Mouse (Mus musculus) myocyte (in vitro differentiated cells): ENCODE measurements at regions not wholly inside any gene's neighbourhood (a gene's known extent, or its start where the extent isn't known, plus 50 kb on each side); places are given as distances from the start of the nearest gene placed in this dataset.

Source experiments
- H3K27me3 ChIP-seq: one replicate; pipeline ENCODE4 v1.6.1; 2011; ENCODE audit not compliant: control insufficient read depth, insufficient read depth, insufficient read length
- H3K36me3 ChIP-seq: one replicate; pipeline ENCODE4 v1.6.1; 2011; ENCODE audit not compliant: control insufficient read depth, insufficient read depth
- H3K4me2 ChIP-seq: one replicate; pipeline ENCODE4 v1.6.1; 2011; ENCODE audit warnings: low read depth, control low read depth
- H3K4me3 ChIP-seq: one replicate; pipeline ENCODE4 v1.5.1; 2011; ENCODE audit warnings: mild to moderate bottlenecking, control low read depth, moderate library complexity
- H3K79me2 ChIP-seq: one replicate; pipeline ENCODE4 v1.6.1; 2011; ENCODE audit not compliant: control insufficient read depth, insufficient read depth
- H3ac ChIP-seq: one replicate; pipeline ENCODE4 v1.6.1; 2011; ENCODE audit not compliant: control insufficient read depth, insufficient read length
- CEBPB ChIP-seq: IDR thresholded peaks from 2 replicates; pipeline ENCODE4 v1.6.1; 2011; ENCODE audit warnings: mild to moderate bottlenecking, moderate library complexity; ENCODE audit not compliant: poor library complexity, insufficient read depth, severe bottlenecking
- E2F4 ChIP-seq: IDR thresholded peaks from one replicate; pipeline ENCODE4 v1.6.1; 2011; ENCODE audit warnings: mild to moderate bottlenecking, control low read depth, moderate library complexity; ENCODE audit not compliant: insufficient read depth
- MAX ChIP-seq: IDR thresholded peaks from one replicate; pipeline ENCODE4 v1.6.1; 2011; ENCODE audit warnings: low read depth, mild to moderate bottlenecking, control low read depth
- MYOD1 ChIP-seq, 3 experiments: IDR thresholded peaks; one replicate each; pipeline ENCODE4 v1.6.1; 2011; ENCODE audit warnings: control low read depth in 2 of 3, low read depth in 2 of 3, mild to moderate bottlenecking in 2 of 3, moderate library complexity in 1 of 3; ENCODE audit not compliant: insufficient read length in 2 of 3, control insufficient read depth in 1 of 3
- MYOG ChIP-seq, 3 experiments: IDR thresholded peaks; one replicate each; pipeline ENCODE4 v1.6.1; 2011; ENCODE audit warnings: control low read depth in 2 of 3, low read depth in 2 of 3, mild to moderate bottlenecking in 2 of 3; ENCODE audit not compliant: insufficient read length in 2 of 3, control insufficient read depth in 1 of 3, insufficient read depth in 1 of 3
- POLR2A ChIP-seq: IDR thresholded peaks from one replicate; pipeline ENCODE4 v1.6.1; 2011; ENCODE audit warnings: low read depth, mild to moderate bottlenecking, control low read depth, moderate library complexity; ENCODE audit not compliant: insufficient read length
- POLR2AphosphoS2 ChIP-seq: IDR thresholded peaks from one replicate; pipeline ENCODE4 v1.6.1; 2011; ENCODE audit warnings: low read depth, control low read depth; ENCODE audit not compliant: insufficient read length
- REST ChIP-seq: IDR thresholded peaks from one replicate; pipeline ENCODE4 v1.6.1; 2011; ENCODE audit warnings: mild to moderate bottlenecking, control low read depth, moderate library complexity; ENCODE audit not compliant: insufficient read depth, insufficient read length
- SRF ChIP-seq: IDR thresholded peaks from one replicate; pipeline ENCODE4 v1.6.1; 2011; ENCODE audit warnings: low read depth; ENCODE audit not compliant: control insufficient read depth, insufficient read length
- TCF12 ChIP-seq: IDR thresholded peaks from one replicate; pipeline ENCODE4 v1.6.1; 2011; ENCODE audit warnings: mild to moderate bottlenecking, control low read depth; ENCODE audit not compliant: poor library complexity, insufficient read depth, severe bottlenecking
- TCF3 ChIP-seq: IDR thresholded peaks from one replicate; pipeline ENCODE4 v1.6.1; 2011; ENCODE audit warnings: low read depth, control low read depth; ENCODE audit not compliant: insufficient read length
- USF1 ChIP-seq: IDR thresholded peaks from one replicate; pipeline ENCODE4 v1.6.1; 2011; ENCODE audit warnings: low read depth, mild to moderate bottlenecking, control low read depth, moderate library complexity

GRCm38 (mm10) chr3:51095847-51096447 is 128.3 kb upstream of the Noct start:
- TF ChIP-seq MYOD1 (IDR thresholded peaks at IDR 0.05; ENCODE audit: control insufficient read depth in 1 of 3, insufficient read length in 2 of 3, low read depth in 2 of 3) (no peak), POLR2AphosphoS2 (no peak), MYOG (IDR thresholded peaks at IDR 0.05; ENCODE audit: control insufficient read depth in 1 of 3, insufficient read depth in 1 of 3, insufficient read length in 2 of 3, low read depth in 2 of 3) (no peak), SRF (no peak), TCF12 (no peak), TCF3 (no peak), CEBPB (no peak), MAX (no peak), E2F4 (no peak), POLR2A (no peak), REST (no peak)
- no peaks in the 10 kb centered on the region for H3K27me3 ChIP-seq
- no peak overlapping the region for H3K4me2 ChIP-seq
- H3ac ChIP-seq, result no peak overlapping the region
- no peaks in the 10 kb centered on the region for H3K36me3 ChIP-seq
- no peak overlapping the region for H3K4me3 ChIP-seq
- H3K79me2 ChIP-seq, result no peaks in the 10 kb centered on the region

- Histone ChIP-seq H3K79me2 (no peaks in the 10 kb centered on the region), H3K36me3 (no peaks in the 10 kb centered on the region), H3ac (no peak overlapping the region), H3K27me3 (no peaks in the 10 kb centered on the region), H3K4me2 (no peak overlapping the region), H3K4me3 (no peak overlapping the region)
- TF ChIP-seq MYOG (IDR thresholded peaks at IDR 0.05; ENCODE audit: control insufficient read depth in 1 of 3, insufficient read depth in 1 of 3, insufficient read length in 2 of 3, low read depth in 2 of 3), result no peak
- no peak for TF ChIP-seq REST
- TF ChIP-seq TCF3, result no peak
- no peak for TF ChIP-seq TCF12
- no peak for TF ChIP-seq CEBPB
- no peak for TF ChIP-seq MAX
- TF ChIP-seq USF1, result no peak
- no peak for TF ChIP-seq E2F4
- no peak for TF ChIP-seq MYOD1 (IDR thresholded peaks at IDR 0.05; ENCODE audit: control insufficient read depth in 1 of 3, insufficient read length in 2 of 3, low read depth in 2 of 3)
- no peak for TF ChIP-seq SRF
- TF ChIP-seq POLR2A, result no peak
- TF ChIP-seq POLR2AphosphoS2, result no peak
Observed at GRCm38 (mm10) chr3:51096545-51096944, 127.7 kb upstream of the Noct start.

DNA sequence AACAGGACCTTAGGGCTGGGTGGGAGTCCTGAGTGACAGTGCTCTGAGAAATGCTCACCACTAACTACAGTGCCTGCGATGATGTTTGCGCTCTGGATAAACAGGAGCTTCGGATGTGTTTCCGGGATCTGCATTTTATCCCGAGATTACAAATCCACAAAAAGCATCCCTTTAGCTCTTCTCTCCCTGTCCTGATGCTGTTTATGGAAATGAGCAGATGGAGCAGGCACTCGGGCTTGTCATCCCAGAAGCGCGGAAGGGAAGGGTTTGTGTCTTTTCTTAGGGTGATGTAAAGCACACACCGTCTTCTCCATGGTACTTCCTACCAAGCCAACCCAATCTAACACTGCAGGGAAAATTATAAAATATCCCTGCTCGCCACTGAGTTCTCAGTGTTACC is 126.9 kb upstream of the Noct start:
- Histone ChIP-seq H3K4me2 (no peak overlapping the region), H3K36me3 (no peaks in the 10 kb centered on the region), H3K27me3 (no peaks in the 10 kb centered on the region), H3K4me3 (no peak overlapping the region), H3ac (no peak overlapping the region), H3K79me2 (no peaks in the 10 kb centered on the region)
- no peak for TF ChIP-seq CEBPB
- TF ChIP-seq TCF12, result no peak
- no peak for TF ChIP-seq TCF3
- TF ChIP-seq E2F4, result no peak
- no peak for TF ChIP-seq MYOD1 (IDR thresholded peaks at IDR 0.05; ENCODE audit: control insufficient read depth in 1 of 3, insufficient read length in 2 of 3, low read depth in 2 of 3)
- no peak for TF ChIP-seq MYOG (IDR thresholded peaks at IDR 0.05; ENCODE audit: control insufficient read depth in 1 of 3, insufficient read depth in 1 of 3, insufficient read length in 2 of 3, low read depth in 2 of 3)
- no peak for TF ChIP-seq REST
- TF ChIP-seq SRF, result no peak
- no peak for TF ChIP-seq POLR2A
- no peak for TF ChIP-seq POLR2AphosphoS2
- no peak for TF ChIP-seq USF1
- TF ChIP-seq MAX, result no peak

GRCm38 (mm10) chr3:51099966-51100365 is 124.3 kb upstream of the Noct start:
- no peak for TF ChIP-seq MYOG (IDR thresholded peaks at IDR 0.05; ENCODE audit: control insufficient read depth in 1 of 3, insufficient read depth in 1 of 3, insufficient read length in 2 of 3, low read depth in 2 of 3)
- no peak for TF ChIP-seq MAX
- TF ChIP-seq POLR2AphosphoS2, result no peak
- no peak for TF ChIP-seq E2F4
- TF ChIP-seq REST, result no peak
- no peak for TF ChIP-seq TCF3
- TF ChIP-seq POLR2A, result no peak
- TF ChIP-seq TCF12, result no peak
- no peak for TF ChIP-seq USF1
- TF ChIP-seq MYOD1 (IDR thresholded peaks at IDR 0.05; ENCODE audit: control insufficient read depth in 1 of 3, insufficient read length in 2 of 3, low read depth in 2 of 3), result no peak
- TF ChIP-seq SRF, result no peak
- no peak for TF ChIP-seq CEBPB
- Histone ChIP-seq H3K4me2 (no peak overlapping the region), H3ac (no peak overlapping the region), H3K36me3 (no peaks in the 10 kb centered on the region), H3K79me2 (no peaks in the 10 kb centered on the region), H3K4me3 (no peak overlapping the region), H3K27me3 (no peaks in the 10 kb centered on the region)
